In genomic region chr11:44519096-44519949, GRCm38 (mm10) we compare ENCODE assay signal across 8 mouse cellular contexts. TPM values are rescaled to one million over a fixed set of nuclear protein-coding genes. Genes with fewer than 3 reads are reported as not detected.
DNase-seq lines count a peak whose midpoint lies in the region; ATAC-seq and TF ChIP-seq lines count a peak whose summit lies in the region.

No protein-coding gene starts in this region.

- no peak for TF ChIP-seq POLR2A in cerebellum, adult 2 months (IDR thresholded peaks at IDR 0.05; ENCODE audit: borderline replicate concordance, insufficient read depth, low read length)

- H3K36me3 ChIP-seq in midbrain, embryonic 12.5 days, result no peaks in the 10 kb centered on the region; the same call in 1 of the 2 replicates
- no peaks in the 10 kb centered on the region for H3K36me3 ChIP-seq in stomach, postnatal 0 days (ENCODE audit: control insufficient read depth, insufficient read depth, low read length)

- peaks cover 2% of the 10 kb centered on the region; the same call in 1 of the 2 replicates for H3K4me1 ChIP-seq in cerebellum, adult 2 months (ENCODE audit: control insufficient read depth, insufficient read depth, low read length)
- H3K4me1 ChIP-seq in midbrain, embryonic 12.5 days, result peaks cover 15% of the 10 kb centered on the region
- H3K4me1 ChIP-seq in stomach, postnatal 0 days (replicated peaks; ENCODE audit: control insufficient read depth, insufficient read depth), result 0 out of 2 replicates have a peak, but pooled peaks cover 4% of the 10 kb centered on the region

- H3K27me3 ChIP-seq in cerebellum, adult 2 months (ENCODE audit: control insufficient read depth, insufficient read depth, low read length), result no peaks in the 10 kb centered on the region
- H3K27me3 ChIP-seq in midbrain, embryonic 12.5 days, result no peaks in the 10 kb centered on the region
- H3K27me3 ChIP-seq in stomach, postnatal 0 days (ENCODE audit: control insufficient read depth, insufficient read depth, low read length), result no peaks in the 10 kb centered on the region

- peak overlapping the region; percentile 77 for H3K4me2 ChIP-seq in midbrain, embryonic 12.5 days (replicated peaks)
- peak overlapping the region; percentile 78 for H3K4me2 ChIP-seq in stomach, postnatal 0 days (replicated peaks; ENCODE audit: low read depth)

- no peaks in the 10 kb centered on the region for H3K9me3 ChIP-seq in midbrain, embryonic 12.5 days
- no peaks in the 10 kb centered on the region for H3K9me3 ChIP-seq in stomach, postnatal 0 days (ENCODE audit: control insufficient read depth, low read length)

- H3K4me3 ChIP-seq in cerebellum, adult 2 months (replicated peaks; ENCODE audit: insufficient read depth, low read depth, low read length), result peak overlapping the region; percentile 74
- H3K4me3 ChIP-seq in midbrain, embryonic 12.5 days, result peak overlapping the region; percentile 96
- peak overlapping the region; percentile 95 for H3K4me3 ChIP-seq in stomach, postnatal 0 days (ENCODE audit: low read depth, low read length)

- DNase-seq in cerebellum, adult 2 months, result peak; percentile 45 to 64
- no peak for DNase-seq in cerebellum, adult 11-12 months
- DNase-seq in B cell, adult 2 months, result peak; percentile 41 to 48
- peak; percentile 44 for DNase-seq in c-Kit-positive CD71-positive TER-119-positive erythroid progenitor cells, embryonic 14.5 days (ENCODE audit: low spot score)
- DNase-seq in forelimb bud, embryonic 11.5 days (ENCODE audit: low read depth, low spot score), result peak; percentile 25
- DNase-seq in kidney, postnatal 25 days, result peak; percentile 33 to 57
- DNase-seq in stomach, postnatal 0 days (ENCODE audit: low spot score), result peak; percentile 46

- H3K27ac ChIP-seq in cerebellum, adult 2 months (ENCODE audit: insufficient read depth, low read length), result peak overlapping the region; percentile 91
- H3K27ac ChIP-seq in midbrain, embryonic 12.5 days (replicated peaks), result peak overlapping the region; percentile 98
- peak overlapping the region; percentile 93 for H3K27ac ChIP-seq in stomach, postnatal 0 days (replicated peaks)

- TF ChIP-seq EP300 in stomach, postnatal 0 days (optimal IDR thresholded peaks at IDR 0.05), result no peak

- peak overlapping the region; percentile 98 for H3K9ac ChIP-seq in midbrain, embryonic 12.5 days (replicated peaks)
- peak overlapping the region; percentile 84 for H3K9ac ChIP-seq in stomach, postnatal 0 days (ENCODE audit: low read length)

- no peak for TF ChIP-seq CTCF in cerebellum, adult 2 months (IDR thresholded peaks at IDR 0.05; ENCODE audit: borderline replicate concordance, insufficient read depth, low read depth, low read length)
- TF ChIP-seq CTCF in stomach, postnatal 0 days (IDR thresholded peaks at IDR 0.05; ENCODE audit: low read depth), result no peak

- ATAC-seq in midbrain, embryonic 12.5 days (ENCODE audit: low FRiP score, low read depth), result peak; percentile 73
- ATAC-seq in stomach, postnatal 0 days (ENCODE audit: low FRiP score, low TSS enrichment), result peak; percentile 34

- 2% methylated on average over 35 of the region's 61 CpGs for WGBS in cerebellum, adult 2 months
- WGBS in midbrain, embryonic 12.5 days, result under 1% methylated on average over 49 of the region's 61 CpGs
- WGBS in stomach, postnatal 0 days, result under 1% methylated on average over 22 of the region's 61 CpGs

RNA-seq across cellular contexts. Expression of gene Rnf145, which starts 0.6 kb away (rescaled TPM):
- polyA plus RNA-seq in cerebellum, adult 2 months (2012; rRNA removed), result 94.2 and 94.6 TPM in 2 replicates
- 158 and 159 TPM in 2 replicates for polyA plus RNA-seq in midbrain, embryonic 12.5 days (2016; fragmentation: Nextera tagmentation; extraction: Ambion mirVana)
- polyA plus RNA-seq in stomach, postnatal 0 days (2015; fragmentation: Nextera tagmentation; extraction: Ambion mirVana), result 29.5 and 30.5 TPM in 2 replicates

RNA-seq across cellular contexts. Expression of gene Ublcp1, which starts 49.0 kb away (rescaled TPM):
- polyA plus RNA-seq in cerebellum, adult 2 months (2012; rRNA removed), result 99.6 and 111 TPM in 2 replicates
- polyA plus RNA-seq in midbrain, embryonic 12.5 days (2016; fragmentation: Nextera tagmentation; extraction: Ambion mirVana), result 68.4 and 71.5 TPM in 2 replicates
- polyA plus RNA-seq in stomach, postnatal 0 days (2015; fragmentation: Nextera tagmentation; extraction: Ambion mirVana), result 34.5 and 36.9 TPM in 2 replicates
